Mouse (Mus musculus) NIH3T3 (cell line): ENCODE measurements around the gene Me3.
"Not testable (repeated sequence)": the region's sequence is repeated elsewhere in the genome, so short reads cannot be mapped to it uniquely, and the experiment has no call there.

ENCODE experiments used
- DNase-seq: peaks from one replicate; pipeline ENCODE4 v3.0.0-alpha.2; 2012; ENCODE audit warnings: low read depth

Me3 gene

DNA sequence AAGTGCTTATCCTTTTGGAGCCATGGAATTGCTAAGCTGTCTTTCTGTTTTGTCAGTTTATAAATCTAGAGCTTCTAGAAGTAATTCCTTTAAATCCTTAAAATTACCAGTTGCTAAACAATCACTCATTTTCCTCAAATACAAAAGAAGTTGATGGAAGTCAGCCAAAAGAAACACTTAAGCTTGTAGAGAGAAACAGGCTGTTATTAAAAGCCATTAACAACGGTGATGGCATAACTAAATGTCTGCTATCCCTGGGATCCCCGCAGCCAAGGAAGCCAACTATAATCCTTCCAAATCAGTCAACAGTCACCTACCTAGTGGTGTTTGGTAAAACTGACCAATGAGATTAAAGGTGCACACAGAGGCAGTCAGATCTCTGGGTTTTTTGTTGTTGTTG, 98.3 kb downstream of the Me3 start:
- DNase-seq, result no peak

DNA sequence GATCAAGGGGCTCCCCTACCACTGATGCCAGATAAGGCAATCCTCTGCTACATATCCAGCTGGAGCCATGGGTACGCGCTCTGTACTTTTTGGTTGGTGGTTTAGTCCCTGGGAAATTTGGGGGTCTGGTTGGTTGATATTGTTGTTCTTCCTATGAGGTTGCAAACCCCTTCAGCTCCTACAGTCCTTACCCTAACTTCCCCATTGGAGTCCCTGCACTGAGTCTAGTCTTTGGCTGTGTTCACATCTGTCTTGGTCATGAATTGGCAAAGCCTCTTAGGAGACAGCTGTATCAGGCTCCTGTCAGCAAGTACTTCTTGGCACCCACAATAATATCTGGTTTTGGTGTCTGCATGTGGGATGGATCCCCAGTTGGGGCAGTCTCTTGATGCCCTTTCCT, 98.9 kb downstream of the Me3 start:
- not testable (repeated sequence) for DNase-seq

DNA sequence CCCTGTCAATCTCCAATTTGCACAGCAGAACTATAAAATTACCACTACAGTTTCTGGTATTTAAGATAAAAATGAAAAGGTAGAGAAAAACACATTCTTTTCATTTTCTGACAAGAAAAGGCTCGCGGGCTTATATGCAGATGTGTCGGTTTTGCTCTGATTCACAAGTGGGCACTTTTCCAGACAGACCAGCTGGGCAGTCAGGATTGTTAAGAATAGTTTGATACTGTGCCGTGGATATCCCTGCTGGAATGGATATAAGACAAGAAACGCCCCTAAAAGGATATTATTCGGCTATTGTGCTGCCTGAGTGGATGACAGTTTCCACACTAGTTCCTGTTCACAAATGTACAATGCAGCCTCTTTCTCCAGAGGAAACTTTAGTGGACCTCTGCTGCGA, 116.2 kb downstream of the Me3 start:
- DNase-seq, result peak; percentile 84

DNA sequence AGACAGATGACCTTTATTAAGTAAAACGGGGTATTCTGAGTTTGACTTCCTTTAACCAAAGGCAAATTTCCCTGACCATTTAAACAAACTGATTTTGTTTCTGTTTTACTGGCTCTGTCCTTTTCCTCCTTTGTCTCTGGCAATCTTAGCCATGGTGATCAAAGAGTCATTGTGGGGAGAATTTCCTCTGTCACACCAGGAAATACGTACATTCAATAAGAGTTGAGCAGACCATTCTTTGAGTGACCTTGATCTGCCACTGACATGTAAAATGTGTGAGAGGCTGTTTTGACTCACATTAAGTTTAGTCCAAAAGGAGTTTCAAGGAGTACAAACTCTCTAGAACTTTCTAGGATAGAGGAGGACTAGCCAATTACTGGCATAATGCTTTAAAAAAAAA, 117.0 kb downstream of the Me3 start:
- DNase-seq, result no peak

DNA sequence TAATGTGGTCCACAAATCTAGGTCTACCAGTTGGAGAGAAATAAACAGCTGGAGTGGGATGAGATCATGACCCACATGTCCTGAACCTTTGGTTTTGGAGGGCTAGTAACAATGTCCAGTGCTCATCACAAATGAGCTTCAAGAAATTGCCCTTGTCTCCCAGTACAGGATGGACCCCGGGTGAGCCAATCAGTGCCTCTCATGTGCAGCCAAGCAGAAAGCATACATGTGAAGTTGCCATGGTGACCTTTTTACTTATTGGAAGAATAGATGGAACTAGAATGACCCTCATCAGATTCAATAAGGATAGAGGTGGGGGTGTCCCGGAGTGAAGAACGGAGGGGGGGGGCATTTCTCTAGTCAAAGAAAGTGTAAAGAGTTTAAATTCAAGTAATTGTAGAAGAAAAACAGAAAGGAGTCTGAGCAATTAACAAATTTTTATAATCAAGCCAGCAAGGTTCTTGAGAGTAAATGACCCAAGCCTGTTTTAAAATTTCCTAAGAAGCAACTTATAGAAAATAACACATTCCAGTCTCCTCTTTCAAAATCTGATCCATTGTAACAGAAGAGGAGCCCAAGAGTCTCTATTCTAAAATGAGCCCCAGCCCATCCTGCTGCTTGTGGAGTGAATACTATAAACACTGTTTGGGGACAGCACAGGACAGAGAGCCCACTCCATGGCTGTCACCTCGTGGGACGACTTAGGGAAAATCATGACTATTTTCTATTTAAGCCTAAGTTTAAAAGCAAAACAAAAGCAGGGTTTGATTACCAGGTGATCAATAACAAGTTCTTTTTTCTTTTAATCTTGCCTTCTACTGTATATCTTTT, 134.7 kb downstream of the Me3 start:
- no peak for DNase-seq

DNA sequence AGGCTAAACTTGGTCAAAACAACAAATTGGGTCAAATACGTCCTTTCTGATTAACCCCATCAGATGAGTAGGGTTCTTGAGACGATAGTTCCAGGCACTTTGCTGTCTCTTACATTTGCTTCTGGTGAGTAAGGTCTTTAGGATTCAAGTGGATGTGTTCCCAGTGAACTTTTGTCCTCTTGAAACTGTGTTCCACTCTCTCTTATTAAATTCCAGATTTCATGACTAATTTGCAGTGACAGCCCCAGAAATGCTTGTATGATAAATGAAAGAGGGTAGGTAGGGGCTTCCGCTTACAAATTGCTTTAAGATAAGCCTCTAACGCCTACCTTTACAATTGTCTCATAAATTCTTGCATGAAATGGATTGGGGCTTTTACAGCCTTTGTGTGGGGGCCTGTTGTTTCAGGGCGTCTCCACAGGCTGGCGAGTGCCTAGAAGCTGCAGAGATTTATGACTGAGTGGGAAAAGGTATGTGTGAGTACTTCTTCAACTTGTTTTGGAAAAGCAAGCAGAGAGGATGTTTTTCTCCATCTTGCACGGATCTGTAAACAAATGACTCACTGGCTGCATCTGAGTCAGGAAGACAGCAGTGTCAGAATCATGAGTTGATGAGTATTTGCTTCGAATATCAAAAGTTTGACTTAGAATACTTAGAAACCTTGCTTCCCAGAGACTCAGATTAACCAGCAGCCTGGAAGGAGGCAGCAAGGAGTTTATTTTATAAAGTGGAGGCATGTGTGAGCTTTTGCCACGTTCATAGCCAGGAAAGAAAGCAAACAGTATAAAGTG, 137.1 kb downstream of the Me3 start:
- peak; percentile 56 for DNase-seq

DNA sequence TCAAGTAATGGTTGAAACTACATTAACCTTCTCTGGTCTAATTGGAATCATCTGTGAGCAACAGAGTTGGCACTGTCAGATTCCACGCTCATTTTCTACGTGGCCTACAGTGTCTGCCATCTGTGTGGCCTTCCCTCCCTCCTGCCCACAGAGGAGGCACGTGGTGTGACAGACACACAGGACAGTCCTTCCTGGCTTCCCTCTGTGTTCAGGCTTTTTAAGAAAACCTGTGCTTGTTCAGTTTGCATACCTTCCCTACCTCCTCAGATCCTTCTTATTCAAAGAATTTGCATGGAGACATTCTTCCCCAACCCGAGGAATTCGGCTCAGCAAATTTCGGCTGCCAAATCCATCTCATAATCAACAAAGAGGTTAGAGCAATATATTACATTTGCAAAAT, 137.8 kb downstream of the Me3 start:
- DNase-seq, result peak; percentile 69

DNA sequence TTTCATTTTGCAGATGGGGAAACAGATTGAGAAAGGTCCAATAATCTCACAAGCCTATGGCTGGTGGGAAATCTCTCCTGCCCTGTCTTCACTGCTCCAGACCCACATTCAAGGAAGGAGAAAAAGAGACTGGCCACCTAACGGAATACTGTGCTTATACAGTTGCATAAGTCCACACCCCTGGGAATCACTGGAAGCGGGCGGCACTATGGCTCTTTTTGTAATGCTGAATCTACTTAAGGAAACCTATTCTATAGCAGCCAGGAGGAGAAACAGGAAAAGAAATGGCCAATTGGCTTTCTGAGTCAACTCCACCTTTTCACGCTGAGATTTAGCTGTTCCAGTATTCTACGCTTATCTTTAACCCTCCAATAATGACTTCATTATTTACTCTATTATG, 140.7 kb downstream of the Me3 start:
- DNase-seq, result no peak

DNA sequence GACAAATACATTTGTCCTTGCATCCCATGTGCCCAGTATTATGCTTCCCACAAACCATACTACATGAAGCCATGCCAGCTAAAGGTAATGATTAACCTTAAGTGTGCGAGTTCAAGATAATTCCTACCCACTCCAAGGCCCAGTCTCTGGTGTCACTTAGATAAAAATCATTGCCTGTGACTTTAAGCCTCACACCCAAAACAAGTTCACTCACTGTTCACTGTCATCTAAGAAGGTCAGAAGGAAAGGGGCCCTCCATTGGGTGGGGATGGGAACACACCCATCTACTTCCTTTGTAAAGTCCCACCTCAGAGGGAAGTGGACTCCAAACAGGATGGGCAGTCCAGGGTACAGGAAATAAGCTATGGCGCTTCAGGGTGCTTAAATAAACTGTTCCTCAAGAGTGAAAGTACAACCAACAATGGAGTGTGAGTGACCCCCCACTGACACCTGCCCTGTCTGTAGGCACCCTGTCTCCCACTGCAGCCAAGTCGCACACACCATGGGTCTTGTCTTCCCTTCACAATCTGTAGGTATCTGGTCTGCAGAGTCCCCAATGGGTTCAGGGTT, 141.2 kb downstream of the Me3 start:
- DNase-seq, result no peak

DNA sequence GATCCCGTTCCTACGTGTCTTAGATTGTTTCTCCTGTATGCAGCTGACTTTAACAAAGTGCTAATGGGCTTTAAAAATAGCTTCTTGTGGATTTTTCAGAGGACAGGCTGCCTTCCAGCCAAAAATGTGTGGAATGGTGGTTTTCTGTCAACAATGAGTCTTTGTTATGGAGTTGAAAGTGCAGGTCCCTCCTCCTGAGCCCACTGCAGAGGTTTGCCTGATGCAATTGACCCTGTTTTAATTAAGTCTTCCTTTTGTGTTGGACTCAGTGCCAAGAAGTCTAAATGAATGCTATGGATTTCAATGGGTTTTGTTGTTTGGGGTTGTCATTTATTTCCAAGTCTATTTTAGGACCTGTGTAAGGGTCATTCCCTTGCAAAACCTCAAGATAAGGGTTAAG, 141.7 kb downstream of the Me3 start:
- DNase-seq, result peak; percentile 57

DNA sequence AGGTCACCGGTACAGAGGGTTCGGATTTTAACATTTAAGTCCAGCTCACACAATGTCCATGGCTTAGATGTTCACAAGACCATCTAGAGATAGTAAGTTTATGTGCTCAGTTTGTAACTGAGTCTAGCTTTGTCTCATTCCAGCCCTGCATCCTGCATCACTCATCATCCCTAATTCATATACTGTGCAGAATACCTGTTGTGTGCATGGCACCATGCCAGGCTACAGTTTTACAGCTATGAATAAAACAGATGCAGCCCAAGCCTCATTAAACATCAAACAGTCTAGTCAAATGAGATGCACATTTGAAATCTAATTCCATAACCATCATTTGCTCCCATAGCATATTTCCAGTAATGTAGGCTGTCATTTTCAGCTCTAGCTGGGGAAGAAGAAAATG, 143.7 kb downstream of the Me3 start:
- no peak for DNase-seq

DNA sequence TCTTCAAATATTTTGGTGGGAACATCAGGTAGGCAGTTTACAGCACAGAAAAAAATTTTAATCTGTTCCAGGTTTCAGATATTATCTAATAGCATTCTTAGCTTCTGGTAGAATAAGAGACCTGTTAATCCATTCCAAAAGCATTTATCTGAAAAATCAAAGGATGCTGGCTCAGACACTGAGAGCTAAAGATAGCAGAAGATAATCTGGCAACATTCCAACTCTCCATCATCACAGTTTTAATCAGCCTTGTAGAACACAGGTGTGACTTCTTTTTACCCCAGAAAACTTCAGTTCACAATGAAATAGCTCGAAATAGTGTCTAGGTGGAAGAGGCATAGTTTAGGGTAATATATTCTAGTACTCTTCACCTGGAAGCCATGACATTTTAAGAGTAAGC, 149.2 kb downstream of the Me3 start:
- DNase-seq, result no peak

DNA sequence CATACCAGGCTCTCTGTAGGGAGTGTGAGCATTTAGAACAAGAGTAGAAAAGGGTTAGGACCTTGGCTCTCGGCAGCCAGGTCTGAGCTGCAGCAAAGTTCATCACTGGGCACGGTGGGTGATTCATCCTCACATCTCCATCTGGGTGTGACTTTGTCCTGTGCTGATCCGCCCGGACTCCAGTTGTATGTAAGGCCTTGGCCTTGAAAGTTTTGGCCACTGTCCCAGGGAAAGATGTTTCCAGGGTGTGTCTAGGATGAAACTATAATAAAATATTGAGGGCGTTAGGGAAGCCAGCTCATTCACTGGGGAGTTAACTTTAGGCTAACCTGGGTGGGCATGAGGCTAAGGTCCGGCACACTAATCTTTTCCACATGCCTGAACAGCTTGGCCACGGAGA, 155.5 kb downstream of the Me3 start:
- DNase-seq, result peak; percentile 52

DNA sequence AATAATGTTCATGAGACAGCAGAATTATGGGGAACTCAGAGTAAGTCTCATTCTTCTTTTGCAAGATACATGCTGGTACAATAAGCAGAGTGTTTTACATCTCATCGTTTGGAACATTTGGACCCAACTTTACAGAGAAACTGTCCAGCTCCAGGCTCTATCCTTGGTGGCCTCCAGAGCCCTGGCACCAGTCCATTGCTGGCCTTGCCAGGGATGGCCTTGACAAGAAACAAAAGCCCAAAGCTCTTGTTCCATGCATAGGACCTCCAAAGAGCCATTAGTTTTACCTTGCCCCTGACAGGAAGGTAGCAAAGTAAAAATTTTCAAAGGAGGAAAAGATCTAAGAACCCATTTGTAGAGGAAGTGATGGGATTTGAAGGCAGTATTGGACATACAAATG, 160.4 kb downstream of the Me3 start:
- no peak for DNase-seq

DNA sequence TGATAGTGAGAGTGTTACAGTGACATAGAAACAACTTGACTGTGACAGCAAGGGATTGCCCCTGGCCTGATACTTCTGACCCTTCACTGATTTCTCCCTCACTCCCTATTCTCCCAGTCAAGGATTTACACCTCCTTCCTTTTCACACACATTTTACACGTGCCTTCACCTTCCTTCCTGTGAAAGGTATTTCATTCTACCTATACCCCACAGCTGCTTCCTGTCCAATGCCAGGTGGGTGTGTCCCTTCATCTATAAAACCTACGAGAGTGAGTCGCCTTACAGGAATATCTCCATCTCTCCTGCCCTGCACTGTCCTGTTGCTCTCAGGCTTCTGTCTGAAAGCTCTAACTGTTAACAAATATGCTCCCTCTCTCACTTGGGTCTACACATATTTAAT, 163.2 kb downstream of the Me3 start:
- DNase-seq, result no peak

DNA sequence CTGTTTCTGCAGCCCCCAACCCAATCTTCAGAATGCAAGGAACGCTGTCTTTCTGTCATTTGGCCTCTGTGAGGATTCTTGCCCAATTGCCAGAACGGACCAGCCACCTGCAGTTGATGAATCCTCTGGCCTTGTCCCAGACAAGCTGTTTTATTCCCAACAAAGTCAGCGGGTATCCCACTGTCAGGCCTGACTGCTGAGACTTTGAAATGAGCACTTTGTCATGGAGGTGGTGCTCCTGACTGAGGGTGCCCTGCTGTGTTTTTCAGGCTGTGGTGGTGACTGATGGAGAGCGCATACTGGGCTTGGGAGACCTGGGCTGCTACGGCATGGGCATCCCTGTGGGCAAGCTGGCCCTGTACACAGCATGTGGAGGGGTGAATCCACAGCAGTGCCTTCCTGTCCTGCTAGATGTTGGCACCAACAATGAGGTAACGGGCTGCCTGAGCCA, 164.2 kb downstream of the Me3 start:
- DNase-seq, result no peak

DNA sequence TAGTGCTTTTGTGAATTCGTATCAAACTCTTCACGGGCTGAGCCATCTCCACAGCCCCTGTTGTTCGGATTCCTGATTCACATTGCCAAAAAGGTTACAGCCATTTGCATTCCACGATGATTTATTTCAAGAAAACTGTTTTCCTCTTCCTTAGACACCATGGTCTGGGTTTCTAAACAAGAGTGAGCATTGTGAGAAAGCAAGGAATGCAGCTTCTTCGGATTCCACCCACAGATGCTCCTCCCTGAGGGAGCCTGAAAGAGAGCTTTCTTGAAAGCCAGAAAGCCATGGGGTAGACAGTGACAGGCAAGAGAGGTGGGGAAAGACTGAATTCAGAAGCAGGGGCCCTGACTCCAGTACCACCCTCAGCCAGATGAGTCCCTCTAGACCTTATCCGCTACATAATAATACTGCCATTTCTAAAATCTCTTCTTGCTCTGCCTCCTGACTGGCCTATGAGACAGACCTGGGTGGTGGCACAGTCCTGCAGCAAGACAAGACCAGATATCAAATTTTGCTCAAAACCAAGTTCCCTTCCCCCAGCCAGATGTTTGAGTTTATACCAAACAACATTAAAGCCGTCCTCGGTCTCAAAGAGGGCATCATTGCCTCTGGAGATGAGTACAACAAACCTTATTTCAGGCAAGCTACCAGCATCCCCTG, 166.3 kb downstream of the Me3 start:
- peak; percentile 17 for DNase-seq

DNA sequence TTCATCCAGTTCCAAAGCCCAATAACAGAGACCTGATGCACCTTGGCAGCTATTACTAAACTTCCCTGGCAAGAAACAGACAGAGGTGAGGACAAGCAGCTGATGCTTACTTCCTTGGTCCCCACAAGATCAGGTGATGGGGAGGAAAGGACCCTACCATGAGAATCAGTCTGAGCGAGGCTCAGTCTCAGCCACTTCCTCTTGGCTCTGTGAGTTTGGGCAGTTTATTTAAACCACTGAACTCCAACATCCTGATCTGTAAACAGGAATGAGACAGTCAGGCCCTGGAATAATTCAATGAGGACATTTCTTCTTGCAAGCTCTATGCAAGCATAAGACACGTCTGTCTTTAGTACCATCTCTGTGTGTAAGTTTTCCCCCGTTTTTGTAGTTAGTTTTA, 170.3 kb downstream of the Me3 start:
- no peak for DNase-seq

DNA sequence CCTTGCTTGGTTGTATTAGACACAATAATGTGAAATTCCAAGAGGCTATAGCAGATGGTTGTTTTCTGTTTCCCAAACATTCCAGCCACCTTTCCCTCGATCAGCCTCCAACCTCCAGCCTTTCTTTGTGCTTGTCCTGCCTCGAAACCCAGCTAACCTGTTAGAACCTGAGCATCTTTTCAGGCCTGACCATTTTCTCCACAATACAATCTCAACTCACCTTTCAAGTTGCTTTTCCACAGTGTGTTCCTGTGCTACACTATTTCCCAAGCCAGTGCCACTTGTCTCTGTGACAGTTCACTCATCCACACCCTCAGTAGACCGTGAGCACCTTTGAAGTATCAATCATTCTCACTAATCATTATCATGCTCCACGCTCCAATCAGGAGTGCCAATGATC, 171.8 kb downstream of the Me3 start:
- DNase-seq, result no peak

DNA sequence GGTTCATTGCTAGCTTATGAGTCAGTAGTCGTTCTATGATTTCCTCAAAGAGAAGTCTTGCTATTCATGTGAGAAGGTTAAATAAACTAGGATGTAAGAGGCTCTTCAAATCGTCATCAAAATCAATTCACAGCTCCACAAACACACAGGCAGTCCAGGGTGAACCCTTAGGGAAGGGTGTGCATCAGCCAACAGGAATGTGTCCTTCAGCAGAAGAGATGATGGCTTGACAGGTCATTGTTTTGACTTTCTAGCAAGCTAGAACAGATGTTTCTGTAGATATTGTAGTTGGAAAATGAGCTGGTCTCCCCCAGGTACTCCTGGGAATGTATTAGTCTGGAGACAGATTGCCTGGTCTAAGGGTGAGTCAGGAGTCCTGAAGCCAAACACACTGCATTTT, 177.2 kb downstream of the Me3 start:
- DNase-seq, result peak; percentile 57

DNA sequence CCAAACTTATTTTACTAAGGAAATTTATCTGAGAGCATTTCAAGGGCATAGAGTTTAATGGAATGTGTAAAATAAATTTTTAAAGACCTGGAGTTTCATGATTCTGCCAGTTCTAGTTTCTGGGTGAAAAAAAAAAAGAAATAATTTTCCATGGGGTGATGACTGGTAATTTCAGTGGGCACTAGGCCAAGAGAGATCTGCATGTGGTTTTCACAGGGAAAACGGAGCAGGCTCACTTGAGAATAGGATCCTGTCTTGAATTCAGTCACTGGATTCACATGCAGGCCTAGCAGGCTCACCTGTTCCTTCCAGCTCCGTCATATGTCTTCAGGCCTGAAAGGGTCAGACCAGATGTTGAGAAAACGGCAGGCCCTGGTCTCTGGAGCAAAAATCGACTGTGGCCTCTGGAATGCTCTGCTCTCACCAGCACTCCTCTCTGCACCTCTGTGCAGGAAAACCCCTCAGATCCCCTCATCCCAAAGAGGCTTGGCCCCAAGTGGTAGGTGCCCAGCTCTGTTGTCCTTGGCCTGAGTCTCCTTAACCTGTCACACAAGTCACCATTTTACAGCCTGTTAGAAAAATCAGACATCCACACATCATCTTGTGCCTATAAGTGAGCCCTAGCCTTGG, 196.4 kb downstream of the Me3 start:
- DNase-seq, result peak; percentile 64

DNA sequence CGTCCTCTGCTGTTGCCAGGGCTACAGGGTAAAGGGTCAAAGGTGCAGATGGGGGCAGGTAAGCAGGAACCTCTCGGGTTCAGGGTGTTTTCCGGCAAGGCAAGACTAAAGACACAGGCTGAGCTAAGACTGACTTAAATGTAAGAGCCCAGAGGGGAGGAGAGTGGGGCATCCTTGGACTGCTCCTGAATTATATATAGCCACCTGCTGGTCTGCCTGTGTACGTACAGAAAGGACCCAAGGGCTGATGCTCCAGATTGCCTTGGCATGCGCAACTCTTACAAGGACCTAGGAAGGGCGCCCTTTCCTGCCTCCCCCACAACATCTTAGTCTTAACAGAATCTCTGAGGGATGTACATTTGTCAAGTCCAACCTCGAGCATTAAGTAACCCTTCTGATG, 197.0 kb downstream of the Me3 start:
- peak; percentile 41 for DNase-seq
